Mouse (Mus musculus): ENCODE data around the gene Dnajb12. TPM values are rescaled to one million over a fixed set of nuclear protein-coding genes. Genes with fewer than 3 reads are reported as not detected.
A peak's percentile ranks its signal among the peaks of the same experiment; 100 is the strongest.

Dnajb12 gene
- polyA plus RNA-seq, 1 experiment from 2014 or later = 30.1 TPM

GRCm38 (mm10) chr10:59894251-59895160 lies 15.2 kb downstream of the Dnajb12 start:
- Histone ChIP-seq H3K36me3 (ENCODE audit: insufficient read depth, low read length) (peaks cover 58% of the 10 kb centered on the region), H3K27ac (ENCODE audit: low read length) (no peak overlapping the region)
- no peak for ATAC-seq (ENCODE audit: low FRiP score, low TSS enrichment)

GRCm38 (mm10) chr10:59895460-59896186 lies 16.3 kb downstream of the Dnajb12 start:
- no peak for ATAC-seq (ENCODE audit: low FRiP score, low TSS enrichment)

More at GRCm38 (mm10) chr10:59894251-59895160, 15.2 kb downstream of the Dnajb12 start:
- Histone ChIP-seq H3K4me3 (ENCODE audit: low read length) (no peak overlapping the region), H3K4me1 (ENCODE audit: insufficient read depth, low read length) (peaks cover 32% of the 10 kb centered on the region), H3K27me3 (ENCODE audit: insufficient read depth, low read length) (no peaks in the 10 kb centered on the region), H3K4me2 (replicated peaks; ENCODE audit: low read depth, low read length) (no peak overlapping the region), H3K9ac (replicated peaks; ENCODE audit: low read length) (no peak overlapping the region), H3K9me3 (ENCODE audit: low read length) (no peaks in the 10 kb centered on the region)
- WGBS = 82% methylated on average over 25 of the region's 25 CpGs

GRCm38 (mm10) chr10:59896211-59896610 lies 16.9 kb downstream of the Dnajb12 start:
- no peak for ATAC-seq (ENCODE audit: low FRiP score, low TSS enrichment)
- 93% methylated on average over 4 of the region's 4 CpGs for WGBS
- no peak overlapping the region for H3K4me2 ChIP-seq (replicated peaks; ENCODE audit: low read depth, low read length)
- H3K9me3 ChIP-seq (ENCODE audit: low read length) = no peaks in the 10 kb centered on the region
- no peaks in the 10 kb centered on the region for H3K27me3 ChIP-seq (ENCODE audit: insufficient read depth, low read length)
- H3K9ac ChIP-seq (replicated peaks; ENCODE audit: low read length) = no peak overlapping the region
- H3K36me3 ChIP-seq (ENCODE audit: insufficient read depth, low read length) = peaks cover 49% of the 10 kb centered on the region
- peaks cover 49% of the 10 kb centered on the region for H3K4me1 ChIP-seq (ENCODE audit: insufficient read depth, low read length)
- H3K4me3 ChIP-seq (ENCODE audit: low read length) = no peak overlapping the region
- no peak overlapping the region for H3K27ac ChIP-seq (ENCODE audit: low read length)

More at GRCm38 (mm10) chr10:59895460-59896186, 16.3 kb downstream of the Dnajb12 start:
- Histone ChIP-seq H3K4me3 (ENCODE audit: low read length) (no peak overlapping the region), H3K27me3 (ENCODE audit: insufficient read depth, low read length) (no peaks in the 10 kb centered on the region), H3K9me3 (ENCODE audit: low read length) (no peaks in the 10 kb centered on the region), H3K4me1 (ENCODE audit: insufficient read depth, low read length) (peaks cover 44% of the 10 kb centered on the region), H3K4me2 (replicated peaks; ENCODE audit: low read depth, low read length) (no peak overlapping the region), H3K9ac (replicated peaks; ENCODE audit: low read length) (no peak overlapping the region), H3K36me3 (ENCODE audit: insufficient read depth, low read length) (peaks cover 53% of the 10 kb centered on the region), H3K27ac (ENCODE audit: low read length) (no peak overlapping the region)
- WGBS = 94% methylated on average over 17 of the region's 17 CpGs

- H3K36me3 ChIP-seq (ENCODE audit: insufficient read depth, low read length) = peaks cover 41% of the 10 kb centered on the region
- no peaks in the 10 kb centered on the region for H3K27me3 ChIP-seq (ENCODE audit: insufficient read depth, low read length)
- H3K27ac ChIP-seq (ENCODE audit: low read length) = peak overlapping the region; percentile 57
- ATAC-seq (ENCODE audit: low FRiP score, low TSS enrichment) = no peak
- WGBS = 61% methylated on average over 3 of the region's 3 CpGs
- no peaks in the 10 kb centered on the region for H3K9me3 ChIP-seq (ENCODE audit: low read length)
- no peak overlapping the region for H3K4me3 ChIP-seq (ENCODE audit: low read length)
- H3K9ac ChIP-seq (replicated peaks; ENCODE audit: low read length) = no peak overlapping the region
- no peak overlapping the region for H3K4me2 ChIP-seq (replicated peaks; ENCODE audit: low read depth, low read length)
- peaks cover 49% of the 10 kb centered on the region for H3K4me1 ChIP-seq (ENCODE audit: insufficient read depth, low read length)
Observed at GRCm38 (mm10) chr10:59896911-59897331, 17.6 kb downstream of the Dnajb12 start.

- Histone ChIP-seq H3K27me3 (ENCODE audit: insufficient read depth, low read length) (no peaks in the 10 kb centered on the region), H3K36me3 (ENCODE audit: insufficient read depth, low read length) (peaks cover 36% of the 10 kb centered on the region), H3K27ac (ENCODE audit: low read length) (peak overlapping the region; percentile 57), H3K9me3 (ENCODE audit: low read length) (no peaks in the 10 kb centered on the region), H3K4me1 (ENCODE audit: insufficient read depth, low read length) (peaks cover 52% of the 10 kb centered on the region), H3K4me3 (ENCODE audit: low read length) (no peak overlapping the region), H3K4me2 (replicated peaks; ENCODE audit: low read depth, low read length) (no peak overlapping the region), H3K9ac (replicated peaks; ENCODE audit: low read length) (no peak overlapping the region)
- ATAC-seq (ENCODE audit: low FRiP score, low TSS enrichment) = no peak
- whole genome bisulfite sequencing = 41% methylated on average over 5 of the region's 5 CpGs
Observed at GRCm38 (mm10) chr10:59897511-59897910, 18.2 kb downstream of the Dnajb12 start.

- H3K4me1 ChIP-seq (ENCODE audit: insufficient read depth, low read length) = peaks cover 59% of the 10 kb centered on the region
- 65% methylated on average over 9 of the region's 9 CpGs for whole genome bisulfite sequencing
- H3K9ac ChIP-seq (replicated peaks; ENCODE audit: low read length) = peak overlapping the region; percentile 44
- ATAC-seq (ENCODE audit: low FRiP score, low TSS enrichment) = no peak
- H3K27ac ChIP-seq (ENCODE audit: low read length) = peak overlapping the region; percentile 99
- no peak overlapping the region for H3K4me3 ChIP-seq (ENCODE audit: low read length)
- H3K27me3 ChIP-seq (ENCODE audit: insufficient read depth, low read length) = no peaks in the 10 kb centered on the region
- no peaks in the 10 kb centered on the region for H3K9me3 ChIP-seq (ENCODE audit: low read length)
- peaks cover 32% of the 10 kb centered on the region for H3K36me3 ChIP-seq (ENCODE audit: insufficient read depth, low read length)
- no peak overlapping the region for H3K4me2 ChIP-seq (replicated peaks; ENCODE audit: low read depth, low read length)
Observed at GRCm38 (mm10) chr10:59898180-59898778, 18.9 kb downstream of the Dnajb12 start.

- Histone ChIP-seq H3K27me3 (ENCODE audit: insufficient read depth, low read length) (no peaks in the 10 kb centered on the region), H3K4me1 (ENCODE audit: insufficient read depth, low read length) (peaks cover 64% of the 10 kb centered on the region), H3K4me2 (replicated peaks; ENCODE audit: low read depth, low read length) (peak overlapping the region; percentile 31), H3K9ac (replicated peaks; ENCODE audit: low read length) (peak overlapping the region; percentile 43), H3K4me3 (ENCODE audit: low read length) (no peak overlapping the region), H3K36me3 (ENCODE audit: insufficient read depth, low read length) (peaks cover 26% of the 10 kb centered on the region), H3K9me3 (ENCODE audit: low read length) (no peaks in the 10 kb centered on the region), H3K27ac (ENCODE audit: low read length) (peak overlapping the region; percentile 99)
- ATAC-seq (ENCODE audit: low FRiP score, low TSS enrichment) = no peak
- WGBS = 17% methylated on average over 2 of the region's 2 CpGs
Observed at GRCm38 (mm10) chr10:59898935-59899334, 19.6 kb downstream of the Dnajb12 start.

GRCm38 (mm10) chr10:59899341-59900173 lies 20.2 kb downstream of the Dnajb12 start:
- Histone ChIP-seq H3K4me3 (ENCODE audit: low read length) (no peak overlapping the region), H3K4me2 (replicated peaks; ENCODE audit: low read depth, low read length) (peak overlapping the region; percentile 31), H3K4me1 (ENCODE audit: insufficient read depth, low read length) (peaks cover 64% of the 10 kb centered on the region), H3K27ac (ENCODE audit: low read length) (peak overlapping the region; percentile 99), H3K9me3 (ENCODE audit: low read length) (no peaks in the 10 kb centered on the region), H3K27me3 (ENCODE audit: insufficient read depth, low read length) (no peaks in the 10 kb centered on the region), H3K36me3 (ENCODE audit: insufficient read depth, low read length) (peaks cover 20% of the 10 kb centered on the region), H3K9ac (replicated peaks; ENCODE audit: low read length) (peak overlapping the region; percentile 56)
- WGBS = 6% methylated on average over 21 of the region's 21 CpGs
- peak; percentile 96 for ATAC-seq (ENCODE audit: low FRiP score, low TSS enrichment)

- WGBS = 23% methylated on average over 4 of the region's 4 CpGs
- Histone ChIP-seq H3K27me3 (ENCODE audit: insufficient read depth, low read length) (no peaks in the 10 kb centered on the region), H3K9ac (replicated peaks; ENCODE audit: low read length) (peak overlapping the region; percentile 56), H3K36me3 (ENCODE audit: insufficient read depth, low read length) (peaks cover 17% of the 10 kb centered on the region), H3K4me1 (ENCODE audit: insufficient read depth, low read length) (peaks cover 61% of the 10 kb centered on the region), H3K27ac (ENCODE audit: low read length) (peak overlapping the region; percentile 99), H3K4me3 (ENCODE audit: low read length) (no peak overlapping the region), H3K4me2 (replicated peaks; ENCODE audit: low read depth, low read length) (0 out of 2 replicates have a peak overlapping the region, but pooled peaks have one; percentile 15), H3K9me3 (ENCODE audit: low read length) (no peaks in the 10 kb centered on the region)
- ATAC-seq (ENCODE audit: low FRiP score, low TSS enrichment) = no peak
Observed at GRCm38 (mm10) chr10:59900174-59900435, 20.7 kb downstream of the Dnajb12 start.
